Mouse (Mus musculus): ENCODE measurements around the gene Unc119b. TPM values are rescaled to one million over a fixed set of nuclear protein-coding genes. Genes with fewer than 3 reads are reported as not detected.
"Not testable (repeated sequence)": the region's sequence is repeated elsewhere in the genome, so short reads cannot be mapped to it uniquely, and the experiment has no call there.

Unc119b gene
- total RNA-seq, 2 experiments from 2014 or later: 35.1 to 39.1 TPM

GRCm38 (mm10) chr5:115139124-115139523, 4.3 kb upstream of the Unc119b start:
- DNase-seq (ENCODE audit: low spot score in 2 of 2): no peak

DNA sequence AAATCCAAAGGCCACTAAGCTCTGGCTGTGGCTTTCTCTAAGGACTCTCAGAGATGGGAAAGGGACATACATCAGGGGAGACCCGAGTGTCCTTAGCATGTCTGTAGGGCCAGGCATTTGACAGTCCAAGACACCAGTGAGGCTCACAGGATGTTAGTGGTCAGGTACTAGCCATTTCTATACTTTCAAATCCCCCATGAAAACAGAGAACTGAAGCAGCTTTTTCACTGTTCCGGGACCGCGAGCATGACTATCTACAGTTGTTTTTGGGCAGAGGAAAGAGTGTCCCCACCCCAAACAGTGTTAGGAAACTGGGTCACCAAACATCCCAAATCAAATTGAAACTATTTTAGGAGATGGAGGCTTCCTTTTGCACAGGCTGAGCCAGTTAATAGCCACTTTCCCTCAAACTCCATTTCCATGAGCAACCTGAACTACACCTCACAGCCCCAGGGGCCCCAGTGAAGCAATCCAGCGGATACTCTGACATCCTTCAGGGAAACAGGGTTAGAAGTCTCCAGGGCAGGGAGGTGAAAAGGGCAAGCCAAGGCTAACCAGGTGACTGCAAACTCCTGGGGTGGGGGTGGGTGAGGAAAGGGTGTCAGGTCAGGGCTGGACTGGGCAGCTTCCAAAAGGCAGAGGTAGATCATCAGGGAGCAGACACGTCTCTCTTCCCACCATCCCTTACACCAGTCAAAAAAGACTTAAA, 1.3 kb downstream of the Unc119b start:
- DNase-seq (ENCODE audit: low spot score in 2 of 2): no peak

DNA sequence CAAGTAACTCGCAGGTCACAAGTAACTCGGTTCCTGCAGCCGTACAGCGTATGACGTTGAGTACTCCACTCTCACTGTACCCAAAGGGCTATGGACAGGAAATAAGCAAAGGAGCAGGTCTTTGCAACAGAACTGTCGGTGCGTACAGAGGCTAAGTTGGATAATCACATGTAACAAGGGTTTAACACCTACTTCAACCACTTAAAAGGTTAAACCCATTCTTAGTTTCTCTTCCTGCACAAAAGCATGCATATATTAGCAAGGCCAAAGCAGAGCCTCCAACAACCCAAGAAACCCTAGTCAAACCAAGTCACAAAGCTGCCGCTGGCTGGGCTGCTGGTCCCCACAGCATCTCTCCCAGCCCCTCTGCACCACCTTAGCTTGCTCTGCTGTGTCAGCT, 2.3 kb downstream of the Unc119b start:
- DNase-seq (ENCODE audit: low spot score in 2 of 2): no peak

DNA sequence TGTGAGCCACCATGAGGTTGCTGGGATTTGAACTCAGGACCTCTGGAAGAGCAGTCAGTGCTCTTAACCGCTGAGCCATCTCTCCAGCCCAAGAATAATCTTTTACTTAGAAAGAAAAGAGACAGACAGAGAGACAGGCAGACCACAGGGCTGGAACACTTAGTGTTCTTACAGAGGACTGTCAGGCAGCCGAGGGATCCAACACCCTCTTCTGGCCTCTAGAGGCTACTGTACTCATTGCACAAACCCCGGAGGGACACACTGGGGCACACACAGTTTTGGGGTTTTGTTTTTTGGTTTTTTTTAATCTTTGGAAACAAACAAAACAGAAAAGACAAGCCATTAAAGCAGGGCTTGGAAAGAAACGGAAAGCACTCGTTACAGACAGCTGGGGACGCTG, 5.4 kb downstream of the Unc119b start:
- no peak for DNase-seq (ENCODE audit: low spot score in 2 of 2)

DNA sequence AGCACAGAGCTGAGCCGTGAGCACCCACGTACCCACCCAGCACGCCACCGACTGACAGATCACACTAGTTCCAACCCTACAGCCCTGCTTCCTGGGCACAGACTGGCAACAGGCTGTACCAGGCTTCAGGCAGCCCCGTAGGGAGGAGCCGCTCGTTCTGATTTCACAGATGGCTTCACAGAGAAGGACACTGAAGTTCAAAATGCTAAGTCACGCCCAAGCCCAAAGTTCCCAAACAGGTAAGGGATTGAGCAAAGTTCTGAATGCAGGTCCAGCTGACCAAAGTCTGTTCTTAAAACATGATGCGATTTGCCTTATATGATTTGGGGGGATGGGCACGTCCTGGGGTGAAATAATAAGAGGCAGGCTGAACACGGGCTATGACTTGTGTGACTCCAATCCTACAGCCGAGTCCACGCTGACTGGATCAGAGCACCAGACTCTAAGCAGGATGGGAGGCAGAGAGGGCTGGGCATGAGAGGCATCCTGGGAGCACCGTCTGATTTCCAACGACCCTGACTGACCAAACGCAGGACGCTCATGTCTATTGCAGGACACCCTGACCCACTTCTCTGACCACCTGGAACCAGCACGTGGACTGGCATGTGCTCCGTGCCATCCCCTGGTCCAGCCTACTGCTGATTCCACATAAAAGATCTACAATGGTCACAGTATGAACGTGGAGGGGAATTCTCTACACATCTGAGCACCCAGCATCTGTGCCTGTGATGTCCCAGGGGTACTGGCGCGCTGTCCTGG, 7.2 kb downstream of the Unc119b start:
- DNase-seq (ENCODE audit: low spot score in 2 of 2): no peak

- DNase-seq (ENCODE audit: low spot score in 2 of 2): no peak
Measured at GRCm38 (mm10) chr5:115126578-115127312, 8.0 kb downstream of the Unc119b start.

DNA sequence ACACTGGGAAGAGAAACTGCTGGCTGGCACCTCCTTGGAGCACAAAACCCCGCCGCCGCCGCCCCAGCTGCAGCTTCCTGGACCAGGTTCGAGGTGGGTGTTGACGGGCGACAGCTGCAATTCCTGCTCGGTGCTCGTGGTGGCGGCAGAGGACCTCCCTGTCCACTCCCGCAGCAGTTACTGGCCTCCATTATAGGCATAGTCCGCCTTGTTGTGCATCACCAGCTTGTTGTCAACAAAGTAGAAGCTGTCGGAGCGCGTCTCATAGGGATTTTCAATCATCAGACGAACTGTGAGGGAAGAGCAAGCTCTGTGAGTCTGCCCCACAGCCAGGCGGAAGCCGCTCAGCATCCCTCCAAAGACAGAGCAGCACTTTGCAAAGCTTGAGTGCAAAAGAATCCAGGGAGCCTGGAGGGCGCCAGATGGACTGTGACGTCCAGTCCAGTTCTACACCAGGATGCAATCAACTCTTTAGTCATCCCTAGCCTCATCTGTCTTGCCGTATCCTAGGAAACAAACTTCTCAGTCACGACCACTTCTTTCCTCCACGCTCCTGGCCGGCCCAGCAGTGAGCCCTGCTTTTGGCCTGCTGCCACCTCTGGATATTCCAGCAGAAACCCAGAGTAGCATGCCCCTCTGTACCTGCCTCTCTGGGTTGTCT, 9.4 kb downstream of the Unc119b start:
- peak; percentile 42 to 65 for DNase-seq (ENCODE audit: low spot score in 2 of 2)

DNA sequence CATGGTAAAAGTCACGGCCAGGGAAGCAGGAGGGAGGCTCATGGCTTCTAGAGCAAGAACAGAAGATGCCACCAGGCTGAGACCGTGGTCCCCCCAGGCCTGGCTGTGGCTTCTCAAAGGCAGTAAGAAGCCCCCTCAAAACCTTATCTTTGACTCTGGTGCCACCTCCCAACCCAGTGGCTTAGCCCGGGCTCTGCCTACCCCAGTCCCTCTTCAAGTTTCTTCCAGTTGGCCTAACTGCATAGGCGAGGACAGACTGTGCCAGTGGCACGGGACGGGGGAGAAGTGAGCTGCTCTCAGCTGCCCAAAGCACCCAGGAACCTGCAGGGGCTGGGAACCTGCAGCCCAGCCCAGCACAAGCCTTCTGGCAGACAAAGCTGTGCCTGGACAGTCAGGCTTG, 10.1 kb downstream of the Unc119b start:
- no peak for DNase-seq (ENCODE audit: low spot score in 2 of 2)

DNA sequence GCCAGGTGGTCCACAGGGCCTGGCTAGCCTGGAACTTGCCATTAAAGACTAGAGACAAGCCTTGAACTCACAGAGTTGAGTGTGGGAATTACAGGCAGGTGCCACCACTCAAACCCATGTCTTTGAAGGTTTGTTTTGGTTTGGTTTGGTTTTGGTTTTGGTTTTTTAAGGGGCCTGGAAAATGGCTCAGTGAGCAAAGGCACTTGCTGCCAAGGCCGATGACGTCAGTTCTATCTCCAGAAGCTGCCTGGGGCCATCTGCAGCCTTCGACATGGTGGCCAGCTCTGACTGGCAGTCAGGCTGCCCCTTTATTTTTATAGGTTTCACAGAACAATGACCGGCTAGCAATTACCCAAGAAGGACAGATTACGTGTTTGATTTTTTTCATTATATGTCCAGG, 13.8 kb downstream of the Unc119b start:
- no peak for DNase-seq (ENCODE audit: low spot score in 2 of 2)

DNA sequence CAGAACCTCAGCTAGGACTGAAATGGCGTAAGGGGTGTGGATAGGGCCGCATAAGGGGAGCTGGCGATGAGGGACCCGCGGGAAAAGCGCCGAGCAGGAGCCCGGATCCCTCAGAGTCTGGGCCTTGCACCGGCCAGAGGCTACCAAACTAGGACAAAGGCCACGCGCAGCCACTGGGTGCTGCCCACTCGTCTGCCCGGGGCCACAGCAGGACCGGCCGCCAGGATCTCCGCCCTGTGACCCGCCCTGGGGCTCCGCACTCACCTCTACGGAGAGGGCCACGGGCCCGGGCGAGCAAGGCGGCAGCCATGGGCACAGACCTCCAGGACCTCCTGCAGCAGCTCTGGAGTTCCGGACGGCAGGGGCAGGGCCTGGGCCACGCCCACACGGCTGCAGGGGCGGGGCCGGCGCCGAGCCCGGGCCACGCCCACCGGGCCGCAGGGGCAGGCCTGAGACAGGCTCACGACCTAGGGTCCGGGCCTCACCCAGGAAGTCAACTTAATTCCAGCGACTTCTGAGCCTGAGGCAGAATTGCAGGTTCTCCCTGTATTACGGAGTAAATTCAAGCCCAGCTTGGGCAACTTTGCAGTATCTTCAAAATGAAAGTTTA, 15.7 kb downstream of the Unc119b start, which contains the start of gene Acads:
TSS of gene Acads (minus strand) at position 386 of the 610 bp plus-strand sequence.
- peak; percentile 69 to 76 for DNase-seq (ENCODE audit: low spot score in 2 of 2)

DNA sequence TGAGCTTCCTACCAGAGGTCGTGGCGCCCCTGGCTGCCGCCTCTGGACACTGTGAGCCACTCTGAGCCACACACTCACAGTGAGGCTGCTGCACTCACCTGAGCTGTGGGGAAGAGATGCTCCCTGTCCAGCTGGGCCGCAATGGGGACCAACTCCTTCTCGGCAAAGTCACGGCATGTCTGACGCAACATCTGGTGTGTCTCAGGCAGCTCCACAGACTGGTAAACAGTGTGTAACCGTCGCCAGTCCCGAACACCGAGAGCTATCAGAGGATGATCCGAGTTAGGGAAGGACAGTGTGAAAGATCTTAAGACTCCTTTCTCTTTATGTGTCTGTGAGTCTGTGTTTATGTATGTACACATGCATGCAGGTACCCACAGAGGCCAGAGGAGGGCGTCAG, 17.3 kb downstream of the Unc119b start:
- DNase-seq (ENCODE audit: low spot score in 2 of 2): no peak

DNA sequence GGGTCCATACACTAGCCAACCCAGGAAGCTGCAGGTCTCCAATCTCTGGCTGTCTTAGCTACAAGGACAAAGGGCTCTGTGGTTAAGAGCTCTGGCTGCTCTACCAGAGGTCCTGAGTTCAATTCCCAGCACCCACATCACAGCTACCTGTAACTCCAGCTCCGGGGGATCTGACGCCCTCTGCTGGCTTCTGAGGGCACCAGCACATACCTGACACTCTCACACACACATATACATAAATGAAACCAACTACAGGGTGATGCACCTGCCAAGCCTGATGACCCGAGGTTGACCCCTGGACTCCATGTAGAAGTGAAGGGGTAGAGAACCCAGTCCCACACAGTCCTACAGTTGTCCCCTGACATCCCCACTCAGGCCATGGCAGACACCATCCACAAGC, 18.3 kb downstream of the Unc119b start:
- DNase-seq (ENCODE audit: low spot score in 2 of 2): no peak

- DNase-seq (ENCODE audit: low spot score in 2 of 2): no peak
Measured at GRCm38 (mm10) chr5:115114501-115114900, 20.3 kb downstream of the Unc119b start.

DNA sequence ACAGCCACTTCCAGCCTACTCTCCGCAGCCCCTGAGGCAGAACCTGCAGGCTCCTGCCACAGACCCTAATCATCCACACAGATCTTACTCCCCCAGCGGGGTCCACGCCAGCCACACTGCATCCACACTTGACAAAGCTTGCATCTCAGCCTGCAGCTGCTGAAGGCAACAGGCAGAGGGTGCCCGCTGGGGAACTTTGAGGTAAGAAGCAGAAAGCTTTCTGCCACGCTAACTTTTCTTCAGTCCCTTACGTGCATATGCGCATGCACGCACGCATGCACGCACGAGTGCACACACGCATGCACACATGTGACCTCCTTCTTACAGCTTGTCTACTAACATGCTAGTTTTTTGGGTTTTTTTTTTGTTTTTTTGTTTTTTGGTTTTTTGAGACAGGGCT, 21.5 kb downstream of the Unc119b start:
- no peak for DNase-seq (ENCODE audit: low spot score in 2 of 2)

GRCm38 (mm10) chr5:115111156-115111555, 23.6 kb downstream of the Unc119b start:
- no peak for DNase-seq (ENCODE audit: low spot score in 2 of 2)

DNA sequence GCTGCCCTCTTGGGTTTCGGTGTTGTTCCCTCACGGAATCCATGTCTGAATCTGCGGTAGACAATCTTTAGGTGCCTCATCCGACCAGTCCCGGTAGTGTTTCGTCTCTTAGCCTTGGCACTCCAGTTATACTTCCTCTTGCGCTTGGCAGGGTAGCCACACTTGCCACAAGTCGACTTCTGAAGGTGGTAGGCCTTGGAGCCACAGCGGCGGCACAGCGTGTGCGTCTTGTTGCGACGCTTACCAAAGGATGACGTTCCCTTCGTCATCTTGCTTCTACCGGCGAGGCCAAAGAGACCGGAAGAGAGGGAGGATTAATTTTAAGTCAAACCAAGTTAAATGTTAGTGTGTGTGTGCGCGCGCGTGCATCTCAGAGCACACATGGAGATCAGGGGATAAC, 31.5 kb downstream of the Unc119b start:
- not testable (repeated sequence) for DNase-seq (ENCODE audit: low spot score in 2 of 2)

DNA sequence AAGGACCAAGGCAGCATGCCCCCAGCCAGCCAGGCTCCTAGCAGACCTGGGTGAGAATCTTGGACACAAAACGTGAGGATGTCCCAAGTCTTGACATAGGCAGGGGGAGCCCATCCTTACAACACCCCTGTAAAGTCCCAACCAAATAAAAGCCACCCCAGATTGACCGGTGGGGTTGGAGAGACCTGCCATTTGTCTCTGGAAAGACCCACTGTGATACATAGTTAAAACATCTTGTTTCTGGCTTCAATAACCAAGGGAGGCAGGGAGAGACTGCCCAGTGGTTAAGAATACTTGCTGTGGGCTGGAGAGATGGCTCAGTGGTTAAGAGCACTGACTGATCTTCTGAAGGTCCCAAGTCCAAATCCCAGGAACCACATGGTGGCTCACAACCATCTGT, 32.5 kb downstream of the Unc119b start:
- DNase-seq (ENCODE audit: low spot score in 2 of 2): no peak

DNA sequence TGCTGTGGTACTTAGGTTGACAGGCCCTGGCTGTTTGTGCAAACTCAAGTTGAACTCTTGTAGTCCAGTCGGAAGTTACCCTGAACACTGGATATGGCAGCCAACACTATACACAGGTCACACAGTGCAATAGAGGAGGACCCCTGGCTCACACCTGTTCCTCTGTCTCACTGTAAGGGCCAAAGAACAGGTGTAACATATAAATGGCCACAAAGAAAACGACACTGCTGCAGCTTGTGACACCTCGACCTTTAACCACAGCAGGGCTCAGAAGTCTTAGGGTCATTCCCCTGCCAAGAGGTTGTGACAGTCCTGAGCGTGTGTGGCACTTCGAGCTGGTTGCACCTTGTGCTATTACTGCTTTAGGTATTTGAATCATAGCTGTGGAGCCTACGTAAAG, 34.3 kb downstream of the Unc119b start:
- DNase-seq (ENCODE audit: low spot score in 2 of 2): no peak

GRCm38 (mm10) chr5:115099991-115100390, 34.8 kb downstream of the Unc119b start:
- no peak for DNase-seq (ENCODE audit: low spot score in 2 of 2)

- DNase-seq (ENCODE audit: low spot score in 2 of 2): no peak
Measured at GRCm38 (mm10) chr5:115099530-115099929, 35.2 kb downstream of the Unc119b start.

- no peak for DNase-seq (ENCODE audit: low spot score in 2 of 2)
Measured at GRCm38 (mm10) chr5:115098195-115098594, 36.6 kb downstream of the Unc119b start, which contains the start of gene Gm10401. Gene Gm10401 (minus strand): TSS chr5:115098295.

Measured in adrenal gland, postnatal 4 days (tissue).